Mouse (Mus musculus) liver, adult 2 months (tissue): ENCODE measurements at regions not wholly inside any gene's neighbourhood (a gene's known extent, or its start where the extent isn't known, plus 50 kb on each side); places are given as distances from the start of the nearest gene placed in this dataset.
A peak's percentile ranks its signal among the peaks of the same experiment; 100 is the strongest.

Experiments used
- DNase-seq: peaks from one replicate; pipeline ENCODE4 v3.0.0-alpha.2; 2011; ENCODE audit warnings: low read depth, low spot score; ENCODE audit errors: extremely low read depth
- H3K27ac ChIP-seq: fragments of 200-500 bp; replicated peaks from 2 replicates; pipeline ENCODE4 v1.5.1; 2012; ENCODE audit warnings: low read depth, mild to moderate bottlenecking, control low read depth, inconsistent platforms, low read length; ENCODE audit not compliant: insufficient read depth
- H3K27me3 ChIP-seq: fragments of 200-500 bp; 2 replicates; pipeline ENCODE4 v1.6.1; 2012; ENCODE audit warnings: mild to moderate bottlenecking, moderate library complexity, low read length, inconsistent platforms; ENCODE audit not compliant: control insufficient read depth, insufficient read depth
- H3K36me3 ChIP-seq: fragments of 200-500 bp; 2 replicates; pipeline ENCODE4 v1.6.1; 2012; ENCODE audit warnings: low read length, inconsistent platforms; ENCODE audit not compliant: control insufficient read depth, insufficient read depth
- H3K4me1 ChIP-seq: fragments of 200-500 bp; 2 replicates; pipeline ENCODE4 v1.6.1; 2011; ENCODE audit warnings: low read length; ENCODE audit not compliant: control insufficient read depth, insufficient read depth
- H3K4me3 ChIP-seq: fragments of 200-500 bp; 2 replicates; pipeline ENCODE4 v1.5.1; 2011; ENCODE audit warnings: low read depth, mild to moderate bottlenecking, control low read depth, low read length, moderate library complexity; ENCODE audit not compliant: insufficient read depth
- H3K79me2 ChIP-seq: fragments of 200-500 bp; 2 replicates; pipeline ENCODE4 v1.6.1; 2012; ENCODE audit warnings: inconsistent platforms, mild to moderate bottlenecking, low read length, moderate library complexity; ENCODE audit not compliant: control insufficient read depth, insufficient read depth
- H3K9ac ChIP-seq: fragments of 200-500 bp; 2 replicates; pipeline ENCODE4 v1.6.1; 2012; ENCODE audit warnings: low read depth, mild to moderate bottlenecking, control low read depth, inconsistent platforms, low read length
- CTCF ChIP-seq: fragments of 200-500 bp; IDR thresholded peaks from 2 replicates; pipeline ENCODE4 v1.5.1; 2011; ENCODE audit warnings: low read depth, low read length, control low read depth
- POLR2A ChIP-seq: fragments of 200-500 bp; IDR thresholded peaks from 2 replicates; pipeline ENCODE4 v1.6.1; 2011; ENCODE audit warnings: low read length, control low read depth; ENCODE audit not compliant: insufficient read depth; ENCODE audit errors: extremely low read depth
- WGBS: fragments of 180-500 bp; shearing (Covaris S2); methylation state at CpG from one replicate; pipeline ENCODE4 v1.1.7; 2018; 5-methylcytosine and 5-hydroxymethylcytosine counted together

DNA sequence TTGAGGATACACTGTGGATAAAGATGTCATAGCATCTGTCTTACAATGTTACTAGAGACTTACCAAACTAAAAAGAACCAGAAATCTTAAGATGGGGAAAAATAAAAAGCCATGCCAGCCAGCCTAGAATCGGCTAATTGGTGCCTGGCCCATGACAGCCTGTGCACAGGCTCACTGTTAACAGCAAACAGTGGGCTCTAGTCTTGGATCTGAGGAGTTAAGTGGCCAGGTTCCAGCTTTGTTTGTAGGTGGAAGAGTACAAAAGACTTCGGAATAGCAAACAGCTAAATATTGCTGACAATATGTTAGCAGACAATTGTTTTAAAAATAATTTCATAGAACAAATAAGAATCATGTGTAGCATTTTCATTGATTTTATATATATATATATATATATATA lies 228.4 kb downstream of the Rab11fip2 start:
- TF ChIP-seq POLR2A (no peak), CTCF (no peak)
- DNase-seq, result no peak
- WGBS, result 81% methylated on average over 2 of the region's 2 CpGs
- H3K27ac ChIP-seq, result no peak overlapping the region
- no peaks in the 10 kb centered on the region for H3K36me3 ChIP-seq
- H3K27me3 ChIP-seq, result no peaks in the 10 kb centered on the region
- H3K9ac ChIP-seq, result no peak overlapping the region
- H3K79me2 ChIP-seq, result no peaks in the 10 kb centered on the region
- no peak overlapping the region for H3K4me3 ChIP-seq
- H3K4me1 ChIP-seq, result no peaks in the 10 kb centered on the region

DNA sequence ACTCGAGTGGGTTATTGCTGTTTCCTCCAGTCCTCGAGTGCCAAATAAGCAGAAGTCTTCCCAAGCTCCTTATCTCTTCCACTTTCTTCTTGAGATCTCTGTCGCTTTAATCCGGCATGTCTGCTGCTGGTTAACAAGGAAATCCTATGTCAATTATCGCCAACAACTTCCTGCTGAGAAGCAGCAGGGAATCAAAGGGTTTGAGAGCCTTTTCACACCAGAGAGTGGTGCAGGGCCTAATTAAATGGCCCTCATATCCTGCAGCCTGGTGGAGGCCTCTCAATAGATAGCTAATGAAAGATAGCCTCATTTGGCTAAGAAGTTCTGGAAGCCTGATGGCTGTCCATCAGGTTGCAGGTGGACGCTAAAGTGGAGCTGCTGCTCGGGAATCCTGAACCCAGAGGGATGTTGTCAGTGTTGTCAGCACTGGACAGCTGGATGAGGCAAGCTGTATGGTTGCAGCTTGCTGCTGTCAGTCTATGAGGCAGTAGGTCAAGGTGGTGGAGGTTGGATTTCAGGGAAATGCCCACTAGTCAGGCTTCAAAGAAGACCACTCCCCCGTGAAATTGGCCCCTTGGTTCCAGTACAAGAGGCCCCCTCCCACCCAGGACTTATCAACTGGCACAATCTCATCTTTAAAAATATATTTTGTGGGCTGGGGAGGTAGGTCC lies 225.5 kb downstream of the Rab11fip2 start:
- no peak for TF ChIP-seq POLR2A
- no peak for TF ChIP-seq CTCF
- Histone ChIP-seq H3K4me1 (no peaks in the 10 kb centered on the region), H3K79me2 (no peaks in the 10 kb centered on the region), H3K27ac (no peak overlapping the region), H3K4me3 (no peak overlapping the region), H3K9ac (no peak overlapping the region), H3K27me3 (no peaks in the 10 kb centered on the region), H3K36me3 (no peaks in the 10 kb centered on the region)
- no peak for DNase-seq
- 22% methylated on average over 8 of the region's 8 CpGs for WGBS

- WGBS, result 67% methylated on average over 8 of the region's 8 CpGs
Observed at GRCm38 (mm10) chr19:59738541-59738940, 204.9 kb downstream of the Rab11fip2 start.

DNA sequence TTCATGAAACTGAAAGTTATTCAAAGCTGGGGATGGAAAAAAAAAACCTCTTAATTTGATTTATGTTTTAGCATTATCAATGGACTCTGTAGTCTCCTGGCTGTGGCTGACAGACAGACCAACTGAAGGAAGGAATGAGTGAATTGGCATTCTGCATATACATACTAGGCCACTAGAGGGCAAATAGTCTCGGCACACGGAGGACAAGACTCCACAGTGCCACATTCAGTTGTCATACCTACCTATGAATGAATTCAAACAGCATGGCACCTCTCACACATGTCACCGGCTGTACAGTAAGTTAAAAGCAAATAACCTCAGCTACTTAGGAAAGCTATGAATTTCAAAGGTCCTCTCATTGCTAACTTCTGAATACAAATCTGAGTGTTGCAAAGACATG lies 200.5 kb downstream of the Rab11fip2 start:
- no peak overlapping the region for H3K27ac ChIP-seq
- no peaks in the 10 kb centered on the region for H3K36me3 ChIP-seq
- H3K9ac ChIP-seq, result no peak overlapping the region
- DNase-seq, result peak; percentile 29
- TF ChIP-seq CTCF, result peak; percentile 54
- TF ChIP-seq POLR2A, result no peak
- H3K27me3 ChIP-seq, result no peaks in the 10 kb centered on the region
- no peaks in the 10 kb centered on the region for H3K4me1 ChIP-seq
- WGBS, result 28% methylated on average over 3 of the region's 3 CpGs
- no peak overlapping the region for H3K4me3 ChIP-seq
- no peaks in the 10 kb centered on the region for H3K79me2 ChIP-seq

More at GRCm38 (mm10) chr19:59738541-59738940, 204.9 kb downstream of the Rab11fip2 start:
- TF ChIP-seq CTCF (no peak), POLR2A (no peak)
- no peak for DNase-seq
- H3K79me2 ChIP-seq, result no peaks in the 10 kb centered on the region
- no peaks in the 10 kb centered on the region for H3K36me3 ChIP-seq
- no peaks in the 10 kb centered on the region for H3K4me1 ChIP-seq
- no peak overlapping the region for H3K9ac ChIP-seq
- H3K27me3 ChIP-seq, result no peaks in the 10 kb centered on the region
- H3K27ac ChIP-seq, result no peak overlapping the region
- H3K4me3 ChIP-seq, result no peak overlapping the region

DNA sequence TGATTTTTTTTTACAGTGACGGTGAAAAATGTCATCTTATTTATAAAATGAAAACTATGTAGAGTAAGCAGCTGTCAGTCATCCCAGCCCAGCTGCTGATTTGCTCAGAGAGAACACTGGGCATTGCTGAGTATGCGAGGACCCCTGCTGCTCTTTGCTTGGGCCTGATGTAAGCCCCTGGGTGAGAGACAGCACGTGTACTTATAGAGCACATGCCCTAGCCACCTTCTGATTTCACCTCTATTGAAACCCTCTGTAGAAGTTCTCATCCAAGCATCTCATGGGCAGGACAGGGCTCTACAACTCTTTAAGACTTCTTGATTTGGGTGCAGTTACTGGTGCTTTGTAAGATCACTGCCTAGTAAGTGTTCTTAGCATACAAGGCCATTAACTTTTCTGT lies 182.2 kb downstream of the Rab11fip2 start:
- TF ChIP-seq POLR2A, result no peak
- no peak for TF ChIP-seq CTCF
- Histone ChIP-seq H3K4me3 (no peak overlapping the region), H3K36me3 (no peaks in the 10 kb centered on the region), H3K9ac (no peak overlapping the region), H3K27me3 (no peaks in the 10 kb centered on the region), H3K27ac (no peak overlapping the region), H3K79me2 (no peaks in the 10 kb centered on the region), H3K4me1 (no peaks in the 10 kb centered on the region)
- no peak for DNase-seq
- WGBS, result 73% methylated on average over 3 of the region's 3 CpGs

GRCm38 (mm10) chr19:59784401-59785046 lies 158.9 kb downstream of the Rab11fip2 start:
- Histone ChIP-seq H3K9ac (no peak overlapping the region), H3K79me2 (no peaks in the 10 kb centered on the region), H3K27ac (no peak overlapping the region), H3K27me3 (no peaks in the 10 kb centered on the region), H3K4me3 (no peak overlapping the region), H3K36me3 (no peaks in the 10 kb centered on the region), H3K4me1 (no peaks in the 10 kb centered on the region)
- DNase-seq, result no peak
- WGBS, result 83% methylated on average over 9 of the region's 9 CpGs
- TF ChIP-seq CTCF, result no peak
- no peak for TF ChIP-seq POLR2A
